13 mouse cellular contexts compared by ENCODE assay signal in genomic region chr5:131065174-131065573, GRCm38 (mm10).
DNase-seq lines count a peak whose midpoint lies in the region; ATAC-seq lines count a peak whose summit lies in the region.
"Had no signal": no experiment of that assay in that cellular context is flagged by ENCODE, and none has a peak within 500 bp of the region (broad histone marks: within the 10 kb centered on the region; RNA-seq: fewer than 3 reads in every experiment).

No protein-coding gene starts in this region.

- no peak overlapping the region for H3K27ac ChIP-seq in hindbrain, embryonic 11.5 days (ENCODE audit: low read depth, low read length)

- no peaks in the 10 kb centered on the region for H3K4me1 ChIP-seq in hindbrain, embryonic 11.5 days (replicated peaks; ENCODE audit: control insufficient read depth, insufficient read depth, low read length)

- H3K36me3 ChIP-seq in hindbrain, embryonic 11.5 days (ENCODE audit: control insufficient read depth, insufficient read depth, low read length): no peaks in the 10 kb centered on the region

- H3K9ac ChIP-seq in hindbrain, embryonic 11.5 days (ENCODE audit: low read depth, low read length): no peak overlapping the region

- no peak for DNase-seq in frontal cortex, postnatal 10 days (ENCODE audit: low spot score in 2 of 2)
- DNase-seq in right cerebral cortex, adult 18-20 months: peak; percentile 72
- DNase-seq in right cerebral cortex, postnatal 4 days: no peak
- peak; percentile 80 to 85 for DNase-seq in layer of hippocampus, postnatal 36 days
- peak; percentile 76 for DNase-seq in telencephalon, adult 2 months (ENCODE audit: low read depth, low spot score)
- no peak for DNase-seq in hindbrain, embryonic 11.5 days (ENCODE audit: low spot score)
- no peak for DNase-seq in lung, postnatal 4 days
- DNase-seq: adrenal gland, postnatal 36 days; midbrain, embryonic 14.5 days; spleen, adult 18-20 months had no signal

- ATAC-seq in frontal cortex, adult (ENCODE audit: low TSS enrichment): peak; percentile 93
- ATAC-seq in hindbrain, embryonic 11.5 days (ENCODE audit: low FRiP score): no peak

- H3K27me3 ChIP-seq in hindbrain, embryonic 11.5 days (ENCODE audit: control insufficient read depth, insufficient read depth, low read length): no peaks in the 10 kb centered on the region

- no peak overlapping the region for H3K4me2 ChIP-seq in hindbrain, embryonic 11.5 days (replicated peaks; ENCODE audit: low read depth, low read length)
- H3K4me2 ChIP-seq: liver, embryonic 11.5 days had no signal

- H3K9me3 ChIP-seq in hindbrain, embryonic 11.5 days (ENCODE audit: control insufficient read depth, low read length): no peaks in the 10 kb centered on the region

- 84% methylated on average over 6 of the region's 6 CpGs for WGBS in hindbrain, embryonic 11.5 days

- no peak overlapping the region for H3K4me3 ChIP-seq in hindbrain, embryonic 11.5 days (ENCODE audit: low read depth, low read length)
- H3K4me3 ChIP-seq: erythroblast, embryonic 14.5 days had no signal

Comparison
In these comparisons a context has a peak if more than half of its experiments do, and no peak if none do; other contexts are left out.
1. DNase-seq: peak in right cerebral cortex, adult 18-20 months (single experiment), layer of hippocampus, postnatal 36 days (2 of 2) and telencephalon, adult 2 months (single experiment); none in frontal cortex, postnatal 10 days (0 of 2), right cerebral cortex, postnatal 4 days (single experiment), hindbrain, embryonic 11.5 days (single experiment) and lung, postnatal 4 days (0 of 2).